Mouse (Mus musculus) retina, embryonic 14.5 days (tissue): ENCODE results near the gene Krt1.

Experiments
- DNase-seq: peaks from one replicate; pipeline ENCODE4 v3.0.0-alpha.2; 2015; ENCODE audit warnings: low spot score

Krt1 gene

DNA sequence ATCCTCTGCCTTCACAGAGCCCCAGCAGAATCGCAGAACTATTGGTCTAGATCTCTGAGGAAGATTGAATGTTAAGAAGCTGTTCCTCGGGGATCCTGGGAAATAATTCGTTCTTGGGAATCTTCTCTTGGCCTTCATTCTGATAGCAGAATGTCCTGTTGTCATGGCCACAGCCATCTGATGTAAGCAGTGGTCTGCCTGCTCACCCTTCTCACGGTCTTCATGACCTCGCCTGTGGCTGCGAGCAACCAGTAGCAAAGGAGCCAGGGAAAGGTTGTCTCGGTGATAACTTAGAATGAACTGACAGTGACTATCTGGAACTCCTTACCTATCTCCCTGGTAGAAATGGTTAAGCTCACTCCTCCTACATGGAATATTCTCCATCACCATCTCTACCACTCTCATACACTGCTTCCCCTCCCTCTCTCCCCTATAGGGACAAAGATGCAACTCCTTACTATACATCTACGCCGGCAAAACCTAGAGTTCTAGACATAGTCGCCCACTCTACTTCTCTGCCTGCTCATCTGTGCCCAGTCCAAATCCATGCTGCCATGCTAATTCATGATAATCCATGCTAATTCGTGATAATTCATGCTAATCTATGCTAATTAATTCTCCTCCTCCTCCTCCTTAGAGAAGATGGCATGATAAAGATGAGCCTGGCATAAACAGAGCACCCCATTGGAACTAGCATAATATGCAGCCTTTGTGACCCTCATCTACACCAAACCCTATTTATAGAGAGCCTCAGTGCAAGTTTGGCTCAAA is 47.4 kb downstream of the Krt1 start:
- DNase-seq, result no peak

DNA sequence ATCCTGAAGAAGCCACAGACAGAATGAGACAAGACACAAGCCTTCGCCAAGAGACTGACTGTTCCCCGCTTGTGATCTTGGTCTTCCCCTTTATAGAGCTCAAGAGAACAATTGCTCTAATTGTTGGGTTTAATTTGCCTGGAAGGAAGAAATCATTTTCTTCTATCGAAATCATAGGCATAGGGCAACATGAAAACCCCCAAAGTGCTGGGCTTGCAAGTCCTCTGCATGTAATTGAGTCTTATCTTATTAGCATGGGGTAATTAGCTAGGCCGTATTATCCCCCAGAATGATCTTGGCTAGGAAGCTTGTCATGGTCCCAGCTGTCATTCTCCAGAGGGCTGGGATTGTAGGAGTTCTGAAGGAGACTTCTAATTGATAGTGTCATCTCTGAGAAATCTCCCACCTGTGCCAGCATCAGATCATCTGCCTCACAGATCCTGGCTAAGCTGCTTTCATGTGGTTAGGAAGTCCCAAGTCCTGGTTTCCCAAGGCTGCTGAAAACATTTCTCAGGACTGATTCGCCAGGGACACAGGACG is 48.2 kb downstream of the Krt1 start, which contains the start of gene Krt73:
Krt73 (minus strand) TSS at position 51 of the 540 bp plus-strand sequence.
- peak; percentile 45 for DNase-seq
